Mouse (Mus musculus) limb, embryonic 14.5 days (tissue): Measurements from ENCODE around the gene Laptm4a. TPM values are rescaled to one million over a fixed set of nuclear protein-coding genes. Genes with fewer than 3 reads are reported as not detected.

Experiments used
- ATAC-seq: fragments of 200-750 bp; cut with Nextera tagmentation; 2 replicates; pipeline ENCODE4 v1.8.0; 2017; ENCODE audit warnings: low read depth, moderate number of reproducible peaks, moderate TSS enrichment; ENCODE audit not compliant: low FRiP score
- DNase-seq: peaks from one replicate; pipeline ENCODE4 v3.0.0-alpha.2; 2015; ENCODE audit warnings: low spot score
- H3K27ac ChIP-seq: fragments of 300-500 bp; sonication (generic); replicated peaks from 2 replicates; pipeline ENCODE4 v1.5.1; 2014; ENCODE audit warnings: low read depth, mild to moderate bottlenecking, low read length, moderate library complexity, mixed read lengths
- H3K27me3 ChIP-seq: fragments of 300-500 bp; sonication (generic); 2 replicates; pipeline ENCODE4 v1.6.1; 2014; ENCODE audit warnings: low read length, mixed read lengths; ENCODE audit not compliant: control insufficient read depth, insufficient read depth
- H3K36me3 ChIP-seq: fragments of 300-500 bp; sonication (generic); 2 replicates; pipeline ENCODE4 v1.6.1; 2014; ENCODE audit warnings: mild to moderate bottlenecking, low read length, moderate library complexity, mixed read lengths; ENCODE audit not compliant: control insufficient read depth, insufficient read depth
- H3K4me1 ChIP-seq: fragments of 300-500 bp; sonication (generic); 2 replicates; pipeline ENCODE4 v1.6.1; 2014; ENCODE audit warnings: antibody characterized with exemption, low read length, mixed read lengths; ENCODE audit not compliant: control insufficient read depth, insufficient read depth
- H3K4me2 ChIP-seq: fragments of 300-500 bp; sonication (generic); replicated peaks from 2 replicates; pipeline ENCODE4 v1.6.1; 2014; ENCODE audit warnings: low read depth, mild to moderate bottlenecking, low read length, moderate library complexity; ENCODE audit not compliant: severe bottlenecking
- H3K4me3 ChIP-seq: fragments of 300-500 bp; sonication (generic); replicated peaks from 2 replicates; pipeline ENCODE4 v1.5.1; 2014; ENCODE audit warnings: low read length
- H3K9ac ChIP-seq: fragments of 300-500 bp; sonication (generic); 2 replicates; pipeline ENCODE4 v1.6.1; 2014; ENCODE audit warnings: mild to moderate bottlenecking, low read depth, low read length, moderate library complexity; ENCODE audit not compliant: severe bottlenecking
- H3K9me3 ChIP-seq: fragments of 300-500 bp; sonication (generic); 2 replicates; pipeline ENCODE4 v1.6.1; 2016; ENCODE audit warnings: low read length; ENCODE audit not compliant: control insufficient read depth
- POLR2A ChIP-seq: fragments of 200-500 bp; IDR thresholded peaks from 2 replicates; pipeline ENCODE4 v1.8.0; 2012; ENCODE audit warnings: inconsistent platforms, mild to moderate bottlenecking, moderate library complexity, borderline replicate concordance; ENCODE audit not compliant: insufficient read depth, insufficient read length; ENCODE audit errors: extremely low read depth
- WGBS: fragments of 180-500 bp; shearing (Covaris S2); extraction: QIAGEN DNeasy Blood & Tissue Kit; methylation state at CpG from one replicate; pipeline ENCODE4 v1.1.7; 2014; 5-methylcytosine and 5-hydroxymethylcytosine counted together
- polyA plus RNA-seq, 2 experiments: library from polyadenylated mRNA; depleted of rRNA in 1 of 2; stranded (reverse) in 1 of 2; unstranded in 1 of 2; fragments of >200 nt; fragmentation: Nextera tagmentation in 1 of 2; extraction: Ambion mirVana in 1 of 2; gene quantifications; 2 replicates each; pipeline versions ENCODE4 v1.2.1 to v1.2.3; 2012 to 2014

Laptm4a gene
- polyA plus RNA-seq, 2 experiments = 358 to 619 TPM

DNA sequence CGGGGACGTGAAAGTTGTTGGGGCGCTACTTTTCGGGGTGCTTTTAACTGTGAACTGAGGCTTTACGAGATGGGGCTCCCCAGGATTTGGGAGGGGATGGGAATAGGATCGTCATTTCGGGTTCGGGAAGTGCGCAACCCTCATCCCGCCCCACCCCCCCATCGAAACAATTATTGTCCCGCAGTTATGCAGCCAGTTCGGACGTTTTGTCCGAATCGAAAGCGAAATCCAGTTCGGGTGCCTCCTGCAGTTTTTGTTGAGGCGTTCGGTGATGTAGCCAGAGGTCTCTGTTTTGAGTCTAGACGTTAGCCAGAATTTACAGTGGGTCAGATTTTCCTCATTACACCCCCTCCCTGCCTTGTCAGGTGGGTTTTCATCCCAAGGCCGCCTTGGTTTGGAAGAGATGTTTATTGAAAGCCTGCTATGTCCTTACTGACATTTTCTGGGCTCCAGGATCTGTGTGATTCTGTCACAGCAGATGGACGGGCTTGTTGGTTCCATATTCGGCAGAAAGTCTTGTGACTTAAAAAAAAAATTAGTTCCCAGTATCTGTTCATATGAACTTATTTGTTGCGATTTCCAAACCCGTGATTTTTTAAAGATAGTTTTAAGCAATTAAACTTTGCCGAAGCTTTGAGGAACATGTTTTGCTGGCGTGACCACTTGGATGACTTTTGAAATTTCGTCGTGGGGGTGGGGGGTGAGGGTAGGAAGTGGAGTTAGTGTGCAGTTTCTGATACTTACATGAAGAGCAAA is 1.1 kb downstream of the Laptm4a start:
- H3K4me3 ChIP-seq = peak overlapping the region; percentile 57
- peak overlapping the region; percentile 99 for H3K27ac ChIP-seq
- ATAC-seq = no peak
- H3K4me1 ChIP-seq = peaks cover 28% of the 10 kb centered on the region
- H3K27me3 ChIP-seq = no peaks in the 10 kb centered on the region
- H3K9me3 ChIP-seq = no peaks in the 10 kb centered on the region
- peaks cover 18% of the 10 kb centered on the region; the same call in 1 of the 2 replicates for H3K36me3 ChIP-seq
- peak overlapping the region; percentile 79 for H3K9ac ChIP-seq
- TF ChIP-seq POLR2A = no peak
- peak overlapping the region; percentile 89 for H3K4me2 ChIP-seq
- 3% methylated on average over 29 of the region's 30 CpGs for WGBS
- DNase-seq = no peak

DNA sequence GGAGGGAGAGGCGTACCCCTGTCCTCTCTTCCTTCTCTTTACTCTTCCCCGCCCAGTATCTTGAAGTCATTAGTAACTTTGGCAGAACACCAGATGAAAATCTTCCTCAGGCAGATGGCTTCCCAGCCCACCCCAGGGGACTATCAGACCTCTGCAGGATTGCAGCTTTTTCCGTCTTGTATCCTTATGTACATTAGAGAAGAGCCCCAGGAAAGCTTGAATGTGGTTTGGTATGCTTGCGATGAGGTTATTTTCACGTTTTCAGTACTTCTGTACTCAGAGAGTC is 1.6 kb downstream of the Laptm4a start:
- 16% methylated on average over 5 of the region's 5 CpGs for WGBS
- H3K9me3 ChIP-seq = no peaks in the 10 kb centered on the region
- peak; percentile 78 for DNase-seq
- H3K4me1 ChIP-seq = peaks cover 28% of the 10 kb centered on the region
- TF ChIP-seq POLR2A = no peak
- H3K4me3 ChIP-seq = peak overlapping the region; percentile 57
- H3K36me3 ChIP-seq = peaks cover 18% of the 10 kb centered on the region; the same call in 1 of the 2 replicates
- peak overlapping the region; percentile 9; the same call in 1 of the 2 replicates for H3K27ac ChIP-seq
- peak overlapping the region; percentile 79 for H3K9ac ChIP-seq
- no peak for ATAC-seq
- H3K27me3 ChIP-seq = no peaks in the 10 kb centered on the region
- H3K4me2 ChIP-seq = peak overlapping the region; percentile 89

DNA sequence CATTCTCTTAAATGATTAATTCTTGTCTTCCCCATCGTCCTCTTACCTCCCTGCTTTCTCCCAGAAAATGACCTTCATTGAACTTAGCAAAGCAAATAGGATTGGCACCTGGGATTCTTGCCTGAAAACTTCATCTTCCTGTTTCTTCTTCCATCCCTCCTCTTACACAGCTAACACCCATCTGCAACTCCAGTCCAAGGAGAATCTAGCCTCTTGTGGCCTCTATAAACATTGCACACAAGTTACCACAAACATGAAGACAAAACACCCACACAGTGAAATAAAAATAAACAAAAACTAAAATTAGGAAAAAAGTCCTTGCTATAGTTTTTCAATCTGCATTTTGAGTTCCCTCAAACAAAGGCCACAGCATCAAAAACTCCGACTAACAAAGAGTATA is 2.1 kb downstream of the Laptm4a start:
- WGBS = 61% methylated on average over 2 of the region's 2 CpGs
- Histone ChIP-seq H3K36me3 (peaks cover 18% of the 10 kb centered on the region; the same call in 1 of the 2 replicates), H3K4me2 (peak overlapping the region; percentile 89), H3K9ac (peak overlapping the region; percentile 79), H3K27me3 (no peaks in the 10 kb centered on the region), H3K4me3 (peak overlapping the region; percentile 57), H3K9me3 (no peaks in the 10 kb centered on the region), H3K27ac (peak overlapping the region; percentile 9; the same call in 1 of the 2 replicates), H3K4me1 (peaks cover 28% of the 10 kb centered on the region)
- DNase-seq (no peak), ATAC-seq (no peak)
- TF ChIP-seq POLR2A = no peak

DNA sequence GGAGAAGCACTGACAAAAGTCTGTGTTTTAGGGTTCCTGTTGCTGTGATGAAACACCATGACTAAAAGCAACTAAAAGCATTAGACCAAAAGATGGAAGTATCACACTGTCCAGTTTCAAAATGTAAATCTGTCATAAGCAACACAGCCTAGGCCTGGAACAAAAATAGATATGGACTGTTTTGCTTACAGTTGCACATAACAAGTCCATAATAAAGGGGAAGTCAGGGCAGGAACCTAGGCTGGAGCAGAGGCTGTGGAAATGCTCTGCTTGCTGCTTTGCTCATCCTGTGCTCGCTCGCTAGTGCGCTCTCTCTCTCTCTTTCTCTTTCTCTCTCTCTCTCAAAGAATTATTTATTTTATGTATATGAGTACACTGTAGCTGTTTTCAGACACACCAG is 6.2 kb downstream of the Laptm4a start:
- ATAC-seq (no peak), DNase-seq (no peak)
- H3K27me3 ChIP-seq = no peaks in the 10 kb centered on the region
- H3K4me2 ChIP-seq = no peak overlapping the region
- no peaks in the 10 kb centered on the region for H3K9me3 ChIP-seq
- TF ChIP-seq POLR2A = no peak
- H3K4me1 ChIP-seq = peaks cover 29% of the 10 kb centered on the region
- H3K27ac ChIP-seq = no peak overlapping the region
- no peak overlapping the region for H3K4me3 ChIP-seq
- WGBS = 94% methylated on average over 3 of the region's 3 CpGs
- no peak overlapping the region for H3K9ac ChIP-seq
- H3K36me3 ChIP-seq = peaks cover 35% of the 10 kb centered on the region

DNA sequence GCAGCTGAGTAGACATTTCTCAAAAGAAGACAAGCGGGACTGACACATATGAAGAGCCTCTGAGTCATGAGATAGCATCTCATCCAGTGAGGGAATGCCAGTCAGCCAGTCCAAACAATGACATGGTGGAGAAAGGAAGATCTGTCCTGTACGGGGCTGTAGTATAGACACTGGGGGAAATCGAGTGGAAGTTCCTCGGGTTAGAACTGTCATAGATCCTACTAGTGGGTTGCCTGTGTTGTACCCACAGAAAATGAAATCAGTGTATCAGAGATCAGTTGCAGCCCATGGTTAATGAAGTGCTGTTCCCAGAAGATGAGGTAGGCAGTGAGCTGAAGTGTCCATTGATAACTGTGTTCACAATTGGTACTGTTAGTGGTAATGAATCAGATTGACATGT is 7.3 kb downstream of the Laptm4a start:
- TF ChIP-seq POLR2A = no peak
- no peak for DNase-seq
- Histone ChIP-seq H3K4me1 (peaks cover 23% of the 10 kb centered on the region), H3K9ac (no peak overlapping the region), H3K27me3 (no peaks in the 10 kb centered on the region), H3K4me2 (no peak overlapping the region), H3K9me3 (no peaks in the 10 kb centered on the region), H3K36me3 (peaks cover 43% of the 10 kb centered on the region), H3K4me3 (no peak overlapping the region), H3K27ac (no peak overlapping the region)
- no peak for ATAC-seq
- WGBS = 91% methylated on average over 4 of the region's 4 CpGs
